Mouse (Mus musculus) lung, postnatal 0 days (tissue): ENCODE results near the gene Wdr83os. TPM values are rescaled to one million over a fixed set of nuclear protein-coding genes. Genes with fewer than 3 reads are reported as not detected.

ENCODE experiments used
- ATAC-seq: fragments of 200-750 bp; cut with Nextera tagmentation; 2 replicates; pipeline ENCODE4 v1.8.0; 2017; ENCODE audit warnings: moderate library complexity
- DNase-seq: peaks from one replicate; pipeline ENCODE4 v3.0.0-alpha.2; 2016; ENCODE audit warnings: low spot score
- H3K27ac ChIP-seq: fragments of 300-500 bp; sonication (generic); 2 replicates; pipeline ENCODE4 v1.5.1; 2014; ENCODE audit warnings: antibody characterized with exemption, mild to moderate bottlenecking, low read length, mixed read lengths
- H3K27me3 ChIP-seq: fragments of 300-500 bp; sonication (generic); replicated peaks from 2 replicates; pipeline ENCODE4 v1.6.1; 2014; ENCODE audit warnings: low read length, mixed read lengths; ENCODE audit not compliant: insufficient read depth
- H3K36me3 ChIP-seq: fragments of 300-500 bp; sonication (generic); 2 replicates; pipeline ENCODE4 v1.6.1; 2014; ENCODE audit warnings: low read length, mixed read lengths; ENCODE audit not compliant: insufficient read depth
- H3K4me1 ChIP-seq: fragments of 300-500 bp; sonication (generic); 2 replicates; pipeline ENCODE4 v1.6.1; 2014; ENCODE audit warnings: antibody characterized with exemption, low read depth, low read length, mixed read lengths; ENCODE audit not compliant: insufficient read depth
- H3K4me2 ChIP-seq: fragments of 300-500 bp; sonication (generic); replicated peaks from 2 replicates; pipeline ENCODE4 v1.6.1; 2014; ENCODE audit warnings: low read depth, mild to moderate bottlenecking, low read length, moderate library complexity, mixed read lengths
- H3K4me3 ChIP-seq: fragments of 300-500 bp; sonication (generic); 2 replicates; pipeline ENCODE4 v1.5.1; 2014; ENCODE audit warnings: low read depth, low read length
- H3K9ac ChIP-seq: fragments of 300-500 bp; sonication (generic); replicated peaks from 2 replicates; pipeline ENCODE4 v1.6.1; 2014; ENCODE audit warnings: low read depth, mild to moderate bottlenecking
- H3K9me3 ChIP-seq: fragments of 300-500 bp; sonication (generic); 2 replicates; pipeline ENCODE4 v1.6.1; 2016; ENCODE audit warnings: low read length, mixed read lengths
- CTCF ChIP-seq: IDR thresholded peaks from 2 replicates; pipeline ENCODE4 v1.5.1; 2016; ENCODE audit warnings: antibody characterized with exemption, mild to moderate bottlenecking
- EP300 ChIP-seq: IDR thresholded peaks from 2 replicates; pipeline ENCODE4 v1.6.1; 2016; ENCODE audit warnings: antibody characterized with exemption, mild to moderate bottlenecking, control low read depth
- WGBS: fragments of 180-500 bp; shearing (Covaris S2); extraction: QIAGEN DNeasy Blood & Tissue Kit; methylation state at CpG from one replicate; pipeline ENCODE4 v1.1.7; 2014; 5-methylcytosine and 5-hydroxymethylcytosine counted together
- polyA plus RNA-seq: library from polyadenylated mRNA; unstranded; fragments of >200 nt; fragmentation: Nextera tagmentation; extraction: Ambion mirVana; gene quantifications from 2 replicates; pipeline ENCODE4 v1.2.1, GENCODE M21; 2015

The Wdr83os gene
- polyA plus RNA-seq, 1 experiment from 2014 or later = 95.6 TPM

DNA sequence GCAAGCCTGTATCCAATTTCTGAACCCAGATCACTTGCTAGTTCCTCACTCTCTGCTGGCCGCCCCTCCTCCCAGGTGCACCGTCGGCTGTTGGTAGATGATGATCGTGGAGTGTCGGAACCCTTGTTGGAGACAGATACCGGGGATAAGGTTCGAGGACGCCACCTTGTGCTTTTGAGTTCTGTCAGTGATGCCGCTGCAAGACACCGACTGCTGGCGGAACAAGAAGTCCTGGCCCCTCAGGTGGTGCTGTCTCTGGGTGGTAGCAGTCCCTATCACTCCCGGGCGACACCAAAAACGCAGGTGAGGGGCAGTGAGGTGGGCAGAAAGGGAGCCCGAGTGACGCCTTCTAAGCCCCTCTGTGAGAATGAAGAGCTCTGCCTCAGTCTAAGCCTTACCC lies 15.7 kb downstream of the Wdr83os start:
- Histone ChIP-seq H3K27ac (no peak overlapping the region), H3K4me2 (no peak overlapping the region), H3K27me3 (no peaks in the 10 kb centered on the region), H3K9me3 (no peaks in the 10 kb centered on the region), H3K4me1 (no peaks in the 10 kb centered on the region), H3K4me3 (no peak overlapping the region), H3K36me3 (peaks cover 22% of the 10 kb centered on the region; the same call in 1 of the 2 replicates), H3K9ac (no peak overlapping the region)
- WGBS = 88% methylated on average over 16 of the region's 16 CpGs
- no peak for DNase-seq
- TF ChIP-seq CTCF = no peak
- ATAC-seq = no peak

DNA sequence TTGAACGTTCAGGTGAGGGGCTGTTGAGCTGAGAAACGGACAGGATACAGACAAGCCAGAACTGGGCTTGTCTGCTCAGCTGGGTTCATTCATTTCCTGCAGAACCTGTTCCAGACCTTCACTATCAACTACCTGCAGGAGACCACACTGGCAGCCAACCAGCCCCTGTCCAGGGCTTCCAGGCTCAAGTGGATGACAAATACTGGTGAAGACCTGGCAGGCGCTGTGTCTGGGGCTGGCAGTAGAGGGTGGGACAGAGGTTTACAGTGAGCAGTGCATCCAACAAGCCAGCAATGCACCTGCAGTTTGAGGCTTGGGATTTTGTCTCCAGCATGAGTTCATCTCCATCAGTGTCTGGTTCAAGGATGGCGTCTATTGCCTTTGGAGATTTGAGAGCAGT lies 16.3 kb downstream of the Wdr83os start:
- Histone ChIP-seq H3K9ac (no peak overlapping the region), H3K9me3 (no peaks in the 10 kb centered on the region), H3K4me1 (no peaks in the 10 kb centered on the region), H3K27ac (no peak overlapping the region), H3K4me3 (no peak overlapping the region), H3K36me3 (peaks cover 22% of the 10 kb centered on the region; the same call in 1 of the 2 replicates), H3K27me3 (no peaks in the 10 kb centered on the region), H3K4me2 (no peak overlapping the region)
- DNase-seq = no peak
- TF ChIP-seq CTCF (no peak), EP300 (no peak)
- no peak for ATAC-seq
- WGBS = 68% methylated on average over 4 of the region's 4 CpGs

- Histone ChIP-seq H3K4me2 (no peak overlapping the region), H3K9ac (no peak overlapping the region), H3K27ac (no peak overlapping the region), H3K27me3 (no peaks in the 10 kb centered on the region), H3K4me3 (no peak overlapping the region), H3K36me3 (peaks cover 22% of the 10 kb centered on the region; the same call in 1 of the 2 replicates), H3K9me3 (no peaks in the 10 kb centered on the region), H3K4me1 (no peaks in the 10 kb centered on the region)
- ATAC-seq (no peak), DNase-seq (no peak)
- TF ChIP-seq EP300 = no peak
- no peak for TF ChIP-seq CTCF
- 81% methylated on average over 4 of the region's 4 CpGs for WGBS
Observed at GRCm38 (mm10) chr8:85100076-85100665, 19.6 kb downstream of the Wdr83os start.

DNA sequence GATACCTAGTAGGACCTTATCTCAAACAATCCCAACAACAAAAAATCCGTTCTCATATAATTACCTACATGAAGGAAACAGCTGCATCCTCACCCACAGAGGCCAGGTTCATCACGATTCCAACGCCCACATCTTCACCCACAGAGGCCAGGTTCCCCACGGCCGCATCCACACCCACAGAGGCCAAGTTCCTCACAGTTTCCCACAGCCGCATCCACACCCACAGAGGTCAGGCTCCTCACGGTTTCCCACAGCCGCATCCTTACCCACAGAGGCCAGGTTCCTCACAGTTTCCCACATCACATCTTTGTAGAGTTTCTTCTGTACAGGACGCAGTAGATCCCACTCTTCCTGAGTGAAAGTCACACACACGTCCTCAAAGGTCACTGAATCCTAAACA lies 32.7 kb downstream of the Wdr83os start:
- Histone ChIP-seq H3K9me3 (no peaks in the 10 kb centered on the region), H3K4me2 (no peak overlapping the region), H3K4me3 (no peak overlapping the region), H3K4me1 (no peaks in the 10 kb centered on the region), H3K36me3 (peaks cover 21% of the 10 kb centered on the region), H3K27me3 (no peaks in the 10 kb centered on the region), H3K9ac (no peak overlapping the region), H3K27ac (no peak overlapping the region)
- WGBS = 94% methylated on average over 10 of the region's 10 CpGs
- ATAC-seq (no peak), DNase-seq (no peak)
- TF ChIP-seq EP300 = no peak
- no peak for TF ChIP-seq CTCF

GRCm38 (mm10) chr8:85115501-85115900 lies 35.0 kb downstream of the Wdr83os start:
- Histone ChIP-seq H3K4me1 (no peaks in the 10 kb centered on the region), H3K27ac (no peak overlapping the region), H3K4me2 (no peak overlapping the region), H3K9ac (no peak overlapping the region), H3K9me3 (no peaks in the 10 kb centered on the region), H3K27me3 (no peaks in the 10 kb centered on the region), H3K36me3 (peaks cover 16% of the 10 kb centered on the region), H3K4me3 (no peak overlapping the region)
- ATAC-seq (no peak), DNase-seq (no peak)
- TF ChIP-seq EP300 (no peak), CTCF (no peak)
- WGBS = 77% methylated on average over 4 of the region's 4 CpGs

DNA sequence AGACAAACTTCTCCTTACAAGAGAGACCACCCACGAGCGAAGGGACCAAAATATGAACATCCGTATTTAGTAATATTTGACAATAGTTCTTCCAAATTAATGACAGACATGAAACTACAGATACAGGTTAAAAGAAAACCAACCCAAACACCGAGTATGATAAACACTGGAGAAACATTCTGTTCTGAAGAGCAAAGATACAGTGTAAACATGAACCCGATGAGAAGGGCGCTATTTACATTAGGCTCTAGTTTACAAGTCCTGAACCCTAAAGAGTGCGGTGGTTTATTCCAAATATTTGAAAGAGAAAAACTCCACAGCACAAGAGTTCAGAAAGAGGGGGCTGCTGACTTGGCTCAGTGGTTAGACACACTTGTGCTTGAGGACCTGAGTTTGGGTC lies 36.4 kb downstream of the Wdr83os start:
- Histone ChIP-seq H3K4me3 (no peak overlapping the region), H3K4me2 (no peak overlapping the region), H3K36me3 (0 out of 2 replicates have a peak, but pooled peaks cover 3% of the 10 kb centered on the region), H3K9ac (no peak overlapping the region), H3K27me3 (no peaks in the 10 kb centered on the region), H3K9me3 (no peaks in the 10 kb centered on the region), H3K4me1 (no peaks in the 10 kb centered on the region), H3K27ac (no peak overlapping the region)
- DNase-seq (no peak), ATAC-seq (no peak)
- WGBS = 59% methylated on average over 7 of the region's 7 CpGs
- TF ChIP-seq CTCF = no peak
- no peak for TF ChIP-seq EP300
